Mouse (Mus musculus) MEL (cell line): ENCODE data around the gene Mex3a. TPM values are rescaled to one million over a fixed set of nuclear protein-coding genes. Genes with fewer than 3 reads are reported as not detected.

ENCODE experiments used
- DNase-seq: peaks from one replicate; pipeline ENCODE4 v3.0.0; 2011; ENCODE audit warnings: low read depth, low spot score
- H3K27ac ChIP-seq: 2 replicates; pipeline ENCODE4 v1.5.1; 2012; ENCODE audit warnings: low read depth, mild to moderate bottlenecking, control low read depth, low read length, moderate library complexity; ENCODE audit not compliant: control insufficient read depth
- H3K27me3 ChIP-seq, 2 experiments: fragments of 150-350 bp in 1 of 2; sonication (generic) in 1 of 2; 2 replicates each; pipeline ENCODE4 v1.6.1; 2012; ENCODE audit warnings: low read length in 2 of 2, mild to moderate bottlenecking in 2 of 2, improper control_type of control experiment in 1 of 2, moderate library complexity in 1 of 2; ENCODE audit not compliant: insufficient read depth in 2 of 2, control insufficient read depth in 1 of 2
- H3K36me3 ChIP-seq, 2 experiments: 2 replicates each; pipeline ENCODE4 v1.6.1; 2012 to 2014; ENCODE audit warnings: low read length in 2 of 2, improper control_type of control experiment in 1 of 2, inconsistent platforms in 1 of 2, mild to moderate bottlenecking in 1 of 2; ENCODE audit not compliant: insufficient read depth in 2 of 2, control insufficient read depth in 1 of 2
- H3K4me1 ChIP-seq, 2 experiments: fragments of 150-350 bp in 1 of 2; sonication (generic) in 1 of 2; 2 replicates each; pipeline ENCODE4 v1.6.1; 2012; ENCODE audit warnings: low read length in 2 of 2, improper control_type of control experiment in 1 of 2, mild to moderate bottlenecking in 1 of 2; ENCODE audit not compliant: insufficient read depth in 2 of 2, control insufficient read depth in 1 of 2
- H3K4me3 ChIP-seq, 2 experiments: fragments of 150-350 bp in 1 of 2; sonication (generic) in 1 of 2; 2 replicates each; pipeline ENCODE4 v1.5.1; 2012; ENCODE audit warnings: low read depth in 2 of 2, low read length in 2 of 2, mild to moderate bottlenecking in 2 of 2, moderate library complexity in 2 of 2, control low read depth in 1 of 2, improper control_type of control experiment in 1 of 2; ENCODE audit not compliant: control insufficient read depth in 1 of 2, insufficient read depth in 1 of 2
- H3K79me2 ChIP-seq: 2 replicates; pipeline ENCODE4 v1.6.1; 2012; ENCODE audit warnings: mild to moderate bottlenecking, low read length, moderate library complexity; ENCODE audit not compliant: control insufficient read depth, poor library complexity, insufficient read depth
- H3K9ac ChIP-seq: 2 replicates; pipeline ENCODE4 v1.6.1; 2012; ENCODE audit warnings: low read depth, mild to moderate bottlenecking, control low read depth, low read length, moderate library complexity; ENCODE audit not compliant: control insufficient read depth, poor library complexity, severe bottlenecking
- H3K9me3 ChIP-seq: fragments of 150-350 bp; sonication (generic); replicated peaks from 2 replicates; pipeline ENCODE4 v1.6.1; 2012; ENCODE audit warnings: mild to moderate bottlenecking, low read length, improper control_type of control experiment, moderate library complexity; ENCODE audit not compliant: insufficient read depth
- CHD1 ChIP-seq: IDR thresholded peaks from 2 replicates; pipeline ENCODE4 v1.6.1; 2012; ENCODE audit warnings: low read depth, mild to moderate bottlenecking, inconsistent platforms, low read length, improper control_type of control experiment
- E2F4 ChIP-seq: IDR thresholded peaks from 2 replicates; pipeline ENCODE4 v1.6.1; 2011; ENCODE audit warnings: low read depth, low read length, improper control_type of control experiment, borderline replicate concordance
- EP300 ChIP-seq, 2 experiments: IDR thresholded peaks; 2 replicates each; pipeline ENCODE4 v1.6.1; 2011; ENCODE audit warnings: improper control_type of control experiment in 2 of 2, low read length in 2 of 2, low read depth in 1 of 2, mild to moderate bottlenecking in 1 of 2
- ETS1 ChIP-seq: IDR thresholded peaks from 2 replicates; pipeline ENCODE4 v1.6.1; 2012; ENCODE audit warnings: low read depth, mild to moderate bottlenecking, inconsistent platforms, low read length, improper control_type of control experiment, moderate library complexity
- GATA1 ChIP-seq: IDR thresholded peaks from 2 replicates; pipeline ENCODE4 v1.6.1; 2011; ENCODE audit warnings: low read depth, low read length, improper control_type of control experiment
- HCFC1 ChIP-seq: IDR thresholded peaks from 2 replicates; pipeline ENCODE4 v1.6.1; 2012; ENCODE audit warnings: low read depth, mild to moderate bottlenecking, inconsistent platforms, low read length, improper control_type of control experiment, moderate library complexity
- JUND ChIP-seq: IDR thresholded peaks from 2 replicates; pipeline ENCODE4 v1.6.1; 2011; ENCODE audit warnings: low read depth, mild to moderate bottlenecking, improper control_type of control experiment, low read length
- MAFK ChIP-seq: IDR thresholded peaks from 2 replicates; pipeline ENCODE4 v1.6.1; 2011; ENCODE audit warnings: low read depth, mild to moderate bottlenecking, low read length, improper control_type of control experiment, borderline replicate concordance
- MAX ChIP-seq: IDR thresholded peaks from 2 replicates; pipeline ENCODE4 v1.6.1; 2011; ENCODE audit warnings: low read length, improper control_type of control experiment
- MAZ ChIP-seq: IDR thresholded peaks from 2 replicates; pipeline ENCODE4 v1.6.1; 2012; ENCODE audit warnings: low read depth, mild to moderate bottlenecking, inconsistent platforms, low read length, improper control_type of control experiment
- MXI1 ChIP-seq: IDR thresholded peaks from 2 replicates; pipeline ENCODE4 v1.6.1; 2011; ENCODE audit warnings: mild to moderate bottlenecking, low read depth, low read length, improper control_type of control experiment
- MYC ChIP-seq: IDR thresholded peaks from 2 replicates; pipeline ENCODE4 v1.6.1; 2011; ENCODE audit warnings: low read depth, mild to moderate bottlenecking, low read length, improper control_type of control experiment, moderate library complexity
- NELFE ChIP-seq: IDR thresholded peaks from 2 replicates; pipeline ENCODE4 v1.6.1; 2011; ENCODE audit warnings: low read depth, low read length, improper control_type of control experiment
- RCOR1 ChIP-seq: IDR thresholded peaks from 2 replicates; pipeline ENCODE4 v1.6.1; 2012; ENCODE audit warnings: low read depth, mild to moderate bottlenecking, inconsistent platforms, low read length, improper control_type of control experiment
- SIN3A ChIP-seq: IDR thresholded peaks from 2 replicates; pipeline ENCODE4 v1.6.1; 2012; ENCODE audit warnings: low read length, improper control_type of control experiment, inconsistent platforms
- TAL1 ChIP-seq: IDR thresholded peaks from 2 replicates; pipeline ENCODE4 v1.6.1; 2012; ENCODE audit warnings: mild to moderate bottlenecking, inconsistent platforms, low read length, moderate library complexity, mixed read lengths
- TCF12 ChIP-seq: IDR thresholded peaks from 2 replicates; pipeline ENCODE4 v1.6.1; 2014; ENCODE audit warnings: low read depth, mild to moderate bottlenecking, inconsistent platforms, low read length, improper control_type of control experiment, moderate library complexity
- UBTF ChIP-seq: IDR thresholded peaks from 2 replicates; pipeline ENCODE4 v1.6.1; 2012; ENCODE audit warnings: low read depth, mild to moderate bottlenecking, inconsistent platforms, low read length, improper control_type of control experiment, moderate library complexity, borderline replicate concordance; ENCODE audit not compliant: insufficient read depth
- ZKSCAN1 ChIP-seq: IDR thresholded peaks from 2 replicates; pipeline ENCODE4 v1.6.1; 2012; ENCODE audit warnings: low read depth, mild to moderate bottlenecking, inconsistent platforms, low read length, improper control_type of control experiment, moderate library complexity
- ZNF384 ChIP-seq: IDR thresholded peaks from 2 replicates; pipeline ENCODE4 v1.6.1; 2012; ENCODE audit warnings: low read depth, mild to moderate bottlenecking, inconsistent platforms, low read length, improper control_type of control experiment
- polyA plus RNA-seq, 2 experiments: library from polyadenylated mRNA; stranded (reverse) in 1 of 2; unstranded in 1 of 2; fragments of >175 nt in 1 of 2; fragments of >200 nt in 1 of 2; gene quantifications; 2 replicates each; pipeline versions ENCODE4 v1.2.1 to v1.2.4; 2012; ENCODE audit warnings: low replicate concordance in 2 of 2, low read depth in 1 of 2; ENCODE audit not compliant: insufficient read length in 2 of 2, insufficient read depth in 1 of 2, missing spikeins in 1 of 2
- total RNA-seq: library from RNA; depleted of rRNA; stranded (reverse); fragments of 300-350 nt; gene quantifications from 2 replicates; pipeline ENCODE4 v1.2.3, GENCODE M21; 2012

The Mex3a gene
- total and polyA plus RNA-seq, 3 experiments: 5.5 to 10.1 TPM; not detected in 1

- DNase-seq: peak; percentile 78
- TF ChIP-seq GATA1 (no peak; the same call in 1 of the 2 replicates), E2F4 (no peak), TCF12 (peak; percentile 49; the same call in 1 of the 2 replicates), EP300 (IDR thresholded peaks at IDR 0.05; ENCODE audit: low read depth in 1 of 2, low read length in 2 of 2) (peak; percentile 49 to 53; a peak in 3 of 4 replicates), JUND (0 out of 2 replicates have a peak, but pooled peaks have one; percentile 4), SIN3A (peak; percentile 67), RCOR1 (peak; percentile 36; the same call in 1 of the 2 replicates), MXI1 (peak; percentile 95), MYC (peak; percentile 97), MAX (peak; percentile 95), UBTF (no peak), TAL1 (peak; percentile 69), ZNF384 (0 out of 2 replicates have a peak, but pooled peaks have one; percentile 41), ZKSCAN1 (no peak), ETS1 (peak; percentile 61), NELFE (peak; percentile 26; the same call in 1 of the 2 replicates), MAZ (peak; percentile 44; the same call in 1 of the 2 replicates), HCFC1 (0 out of 2 replicates have a peak, but pooled peaks have one; percentile 4), CHD1 (0 out of 2 replicates have a peak, but pooled peaks have one; percentile 81), MAFK (0 out of 2 replicates have a peak, but pooled peaks have one; percentile 29)
- TF ChIP-seq, all 39 proteins: peak for 16
- no peaks in the 10 kb centered on the region for H3K9me3 ChIP-seq
- peaks cover 9 to 52% of the 10 kb centered on the region in 2 experiments for H3K4me1 ChIP-seq
- H3K36me3 ChIP-seq: peaks cover 2 to 39% of the 10 kb centered on the region in 2 experiments; a peak in 3 of 4 replicates
- H3K27me3 ChIP-seq: no peaks in the 10 kb centered on the region
- H3K4me3 ChIP-seq: peak overlapping the region; percentile 21 to 41; a peak in 3 of 4 replicates
- peaks cover 31% of the 10 kb centered on the region for H3K79me2 ChIP-seq
- H3K9ac ChIP-seq: peak overlapping the region; percentile 39
- H3K27ac ChIP-seq: peak overlapping the region; percentile 65
Measured at GRCm38 (mm10) chr3:88503881-88504746, 28.1 kb upstream of the Mex3a start.
